Mouse (Mus musculus) E14TG2a.4 (cell line): Measurements from ENCODE around the gene Tmem18.

Source experiments
- H3K27me3 ChIP-seq: 2 replicates; pipeline ENCODE4 v1.6.1; 2014; ENCODE audit warnings: low read length, control low read depth; ENCODE audit not compliant: insufficient read depth
- H3K36me3 ChIP-seq: 2 replicates; pipeline ENCODE4 v1.6.1; 2014; ENCODE audit warnings: low read length, control low read depth; ENCODE audit not compliant: insufficient read depth
- H3K4me1 ChIP-seq: replicated peaks from 2 replicates; pipeline ENCODE4 v1.6.1; 2014; ENCODE audit warnings: low read depth, low read length, control low read depth
- H3K4me3 ChIP-seq: replicated peaks from 2 replicates; pipeline ENCODE4 v1.5.1; 2014; ENCODE audit warnings: mild to moderate bottlenecking, low read length
- H3K9me3 ChIP-seq: 2 replicates; pipeline ENCODE4 v1.6.1; 2014; ENCODE audit warnings: low read length, control low read depth
- CTCF ChIP-seq: conservative IDR thresholded peaks from 2 replicates; pipeline ENCODE4 v1.5.1; 2014; ENCODE audit warnings: low read length
- NANOG ChIP-seq: IDR thresholded peaks from 2 replicates; pipeline ENCODE4 v1.6.1; 2014; ENCODE audit warnings: borderline replicate concordance, low read length, mixed read lengths
- POU5F1 ChIP-seq: IDR thresholded peaks from 2 replicates; pipeline ENCODE4 v1.6.1; 2014; ENCODE audit warnings: low read length, borderline replicate concordance

Gene Tmem18

GRCm38 (mm10) chr12:30584356-30584740, at the start of gene Tmem18:
Gene Tmem18, plus strand, starts transcription at chr12:30584426.
- peaks cover 5% of the 10 kb centered on the region for H3K27me3 ChIP-seq
- peak within 1 kb of the TSS; percentile 87 for H3K4me3 ChIP-seq
- no peaks in the 10 kb centered on the region for H3K9me3 ChIP-seq
- TF ChIP-seq CTCF (no peak), POU5F1 (no peak), NANOG (no peak)
- peaks cover 26% of the 10 kb centered on the region for H3K36me3 ChIP-seq
- H3K4me1 ChIP-seq, result peaks cover 21% of the 10 kb centered on the region

GRCm38 (mm10) chr12:30557349-30557748, 26.9 kb upstream of the Tmem18 start:
- H3K9me3 ChIP-seq, result no peaks in the 10 kb centered on the region
- H3K4me3 ChIP-seq, result no peak overlapping the region
- no peaks in the 10 kb centered on the region for H3K27me3 ChIP-seq
- no peaks in the 10 kb centered on the region for H3K36me3 ChIP-seq
- no peak for TF ChIP-seq POU5F1
- no peak for TF ChIP-seq NANOG
- TF ChIP-seq CTCF, result no peak
- no peaks in the 10 kb centered on the region for H3K4me1 ChIP-seq

- Histone ChIP-seq H3K36me3 (no peaks in the 10 kb centered on the region), H3K4me3 (no peak overlapping the region), H3K27me3 (no peaks in the 10 kb centered on the region), H3K4me1 (no peaks in the 10 kb centered on the region), H3K9me3 (no peaks in the 10 kb centered on the region)
- TF ChIP-seq NANOG (no peak), CTCF (no peak), POU5F1 (no peak)
Measured at GRCm38 (mm10) chr12:30561411-30561810, 22.8 kb upstream of the Tmem18 start.

- no peaks in the 10 kb centered on the region for H3K27me3 ChIP-seq
- no peaks in the 10 kb centered on the region for H3K9me3 ChIP-seq
- H3K36me3 ChIP-seq, result no peaks in the 10 kb centered on the region
- TF ChIP-seq CTCF (no peak), NANOG (no peak), POU5F1 (no peak)
- H3K4me3 ChIP-seq, result no peak overlapping the region
- no peaks in the 10 kb centered on the region for H3K4me1 ChIP-seq
Measured at GRCm38 (mm10) chr12:30572075-30572474, 12.2 kb upstream of the Tmem18 start.

- Histone ChIP-seq H3K9me3 (no peaks in the 10 kb centered on the region), H3K27me3 (no peaks in the 10 kb centered on the region), H3K36me3 (no peaks in the 10 kb centered on the region), H3K4me1 (no peaks in the 10 kb centered on the region), H3K4me3 (no peak overlapping the region)
- TF ChIP-seq POU5F1 (no peak), CTCF (no peak), NANOG (no peak)
Measured at GRCm38 (mm10) chr12:30575952-30576351, 8.3 kb upstream of the Tmem18 start.

- TF ChIP-seq CTCF (peak; percentile 88), POU5F1 (no peak), NANOG (no peak)
- Histone ChIP-seq H3K36me3 (no peaks in the 10 kb centered on the region), H3K27me3 (no peaks in the 10 kb centered on the region), H3K9me3 (no peaks in the 10 kb centered on the region), H3K4me3 (no peak overlapping the region), H3K4me1 (peaks cover 8% of the 10 kb centered on the region; the same call in 1 of the 2 replicates)
Measured at GRCm38 (mm10) chr12:30578019-30578418, 6.2 kb upstream of the Tmem18 start.

GRCm38 (mm10) chr12:30581277-30581676, 2.9 kb upstream of the Tmem18 start:
- Histone ChIP-seq H3K4me3 (no peak overlapping the region), H3K36me3 (no peaks in the 10 kb centered on the region), H3K4me1 (peaks cover 21% of the 10 kb centered on the region), H3K27me3 (peaks cover 5% of the 10 kb centered on the region), H3K9me3 (no peaks in the 10 kb centered on the region)
- TF ChIP-seq CTCF (no peak), NANOG (no peak), POU5F1 (no peak)

GRCm38 (mm10) chr12:30583586-30584355, 455 bp upstream of the Tmem18 start:
- Histone ChIP-seq H3K4me3 (peak overlapping the region; percentile 87), H3K4me1 (peaks cover 21% of the 10 kb centered on the region), H3K27me3 (peaks cover 5% of the 10 kb centered on the region), H3K36me3 (peaks cover 21% of the 10 kb centered on the region), H3K9me3 (no peaks in the 10 kb centered on the region)
- TF ChIP-seq CTCF (no peak), POU5F1 (no peak)

- TF ChIP-seq NANOG (no peak), CTCF (no peak), POU5F1 (no peak)
- Histone ChIP-seq H3K9me3 (no peaks in the 10 kb centered on the region), H3K4me1 (peaks cover 21% of the 10 kb centered on the region), H3K4me3 (peak overlapping the region; percentile 87), H3K27me3 (peaks cover 5% of the 10 kb centered on the region), H3K36me3 (peaks cover 26% of the 10 kb centered on the region)
Measured at GRCm38 (mm10) chr12:30584863-30585262, 637 bp downstream of the Tmem18 start.
